Mouse (Mus musculus) ES-Bruce4 (cell line): Measurements from ENCODE around the gene Zfp518b. TPM values are rescaled to one million over a fixed set of nuclear protein-coding genes. Genes with fewer than 3 reads are reported as not detected.

Experiments
- H3K27ac ChIP-seq: 2 replicates; pipeline ENCODE4 v1.5.1; 2012; ENCODE audit warnings: low read length, inconsistent platforms; ENCODE audit not compliant: insufficient read depth
- H3K27me3 ChIP-seq: 2 replicates; pipeline ENCODE4 v1.6.1; 2012; ENCODE audit warnings: mild to moderate bottlenecking, low read length, inconsistent platforms; ENCODE audit not compliant: control insufficient read depth, poor library complexity, insufficient read depth, severe bottlenecking
- H3K36me3 ChIP-seq: 2 replicates; pipeline ENCODE4 v1.6.1; 2012; ENCODE audit warnings: inconsistent platforms, mild to moderate bottlenecking, low read length, moderate library complexity; ENCODE audit not compliant: control insufficient read depth, poor library complexity, insufficient read depth, severe bottlenecking
- H3K4me1 ChIP-seq: one replicate; pipeline ENCODE4 v1.8.1; 2011; ENCODE audit warnings: low read length; ENCODE audit not compliant: control insufficient read depth, insufficient read depth
- H3K4me3 ChIP-seq: 2 replicates; pipeline ENCODE4 v1.5.1; 2011; ENCODE audit warnings: low read depth, mild to moderate bottlenecking, low read length
- H3K9ac ChIP-seq: 2 replicates; pipeline ENCODE4 v1.6.1; 2012; ENCODE audit warnings: low read depth, mild to moderate bottlenecking, inconsistent platforms; ENCODE audit not compliant: poor library complexity, severe bottlenecking
- H3K9me3 ChIP-seq: replicated peaks from 2 replicates; pipeline ENCODE4 v1.6.1; 2012; ENCODE audit warnings: mild to moderate bottlenecking, low read length, inconsistent platforms; ENCODE audit not compliant: control insufficient read depth, poor library complexity, insufficient read depth, severe bottlenecking
- CTCF ChIP-seq: IDR thresholded peaks from one replicate; pipeline ENCODE4 v1.8.1; 2011; ENCODE audit warnings: low read depth, low read length
- EP300 ChIP-seq: IDR thresholded peaks from 2 replicates; pipeline ENCODE4 v1.6.1; 2011; ENCODE audit warnings: low read depth, low read length; ENCODE audit not compliant: insufficient read depth
- POLR2A ChIP-seq: IDR thresholded peaks from one replicate; pipeline ENCODE4 v1.8.1; 2011; ENCODE audit warnings: low read length; ENCODE audit not compliant: insufficient read depth
- polyA plus RNA-seq: library from polyadenylated mRNA; stranded (reverse); fragments of >200 nt; gene quantifications from 2 replicates; pipeline ENCODE4 v1.2.4, GENCODE M21; 2011; ENCODE audit warnings: low read depth; ENCODE audit not compliant: missing spikeins, insufficient read depth, insufficient read length

Gene Zfp518b
- polyA plus RNA-seq, 1 experiment: 26.6 TPM

- Histone ChIP-seq H3K4me1 (peaks cover 5% of the 10 kb centered on the region), H3K9me3 (peaks cover 2% of the 10 kb centered on the region; the same call in 1 of the 2 replicates), H3K27me3 (no peaks in the 10 kb centered on the region), H3K4me3 (no peak overlapping the region), H3K9ac (peak overlapping the region; percentile 56; the same call in 1 of the 2 replicates), H3K36me3 (no peaks in the 10 kb centered on the region), H3K27ac (peak overlapping the region; percentile 84)
- TF ChIP-seq POLR2A: no peak
- TF ChIP-seq EP300: no peak
- no peak for TF ChIP-seq CTCF
These were observed 13.8 kb upstream of the Zfp518b start for GRCm38 (mm10) chr5:38698466-38698865.

DNA sequence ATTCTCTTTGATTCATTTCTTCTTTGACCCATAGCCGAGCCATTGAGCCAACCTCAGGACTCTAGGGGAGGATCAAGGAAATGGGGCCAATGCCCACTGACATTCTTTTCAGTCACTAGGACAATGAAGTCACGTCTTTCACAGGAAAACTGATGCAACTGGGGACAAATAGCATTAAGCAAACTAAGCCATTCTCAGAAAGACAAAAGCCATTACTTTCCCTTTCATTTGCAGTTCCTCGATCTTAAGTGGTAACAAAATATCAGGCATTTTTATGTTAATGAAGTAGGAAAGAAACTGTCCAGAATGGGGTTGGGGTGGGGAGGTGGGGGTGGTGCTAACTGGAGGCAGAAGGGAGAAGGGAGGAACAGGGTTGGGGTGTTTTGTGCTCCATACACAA is 13.4 kb upstream of the Zfp518b start:
- no peaks in the 10 kb centered on the region for H3K36me3 ChIP-seq
- no peak overlapping the region for H3K4me3 ChIP-seq
- H3K9me3 ChIP-seq: peaks cover 2% of the 10 kb centered on the region; the same call in 1 of the 2 replicates
- H3K9ac ChIP-seq: no peak overlapping the region
- TF ChIP-seq CTCF (no peak), EP300 (peak; percentile 84; the same call in 1 of the 2 replicates), POLR2A (no peak)
- peak overlapping the region; percentile 94 for H3K27ac ChIP-seq
- peaks cover 5% of the 10 kb centered on the region for H3K4me1 ChIP-seq
- H3K27me3 ChIP-seq: no peaks in the 10 kb centered on the region

DNA sequence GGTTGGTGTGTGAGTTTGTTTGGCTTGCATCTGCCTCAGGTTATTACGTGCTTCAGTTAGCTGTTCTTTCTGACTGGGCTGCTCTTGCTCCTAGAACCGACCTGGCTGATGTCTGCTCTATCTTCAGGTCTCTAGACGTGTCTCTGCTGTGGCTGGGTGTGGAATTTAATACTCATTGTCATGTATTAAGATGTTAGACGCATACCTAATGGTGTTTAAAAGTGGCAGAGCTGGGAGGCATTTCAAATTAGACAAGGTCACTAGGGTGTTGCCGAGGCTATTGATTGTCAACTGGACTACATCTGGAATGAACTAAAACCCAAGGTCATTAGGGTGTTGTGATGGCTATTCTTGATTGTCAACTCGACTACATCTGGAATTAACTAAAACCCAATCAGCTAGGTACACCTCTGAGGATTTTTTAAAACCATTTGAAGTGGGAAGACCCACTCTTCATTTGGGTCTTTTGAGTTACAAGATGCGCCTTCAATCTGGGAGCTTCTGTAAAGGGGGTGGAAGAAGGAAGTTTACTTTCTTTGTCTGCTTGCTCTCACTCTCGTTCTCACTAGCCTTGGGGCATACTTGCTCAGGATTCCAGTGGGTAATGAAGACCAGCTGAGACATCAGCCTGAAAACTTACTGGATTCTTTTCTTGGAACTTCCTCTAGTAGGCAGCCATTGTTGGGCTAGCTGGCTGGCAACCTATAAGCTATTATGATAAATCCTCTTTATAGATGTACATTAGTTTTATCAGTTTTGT is 12.2 kb upstream of the Zfp518b start:
- Histone ChIP-seq H3K9ac (no peak overlapping the region; the same call in 1 of the 2 replicates), H3K4me1 (peaks cover 5% of the 10 kb centered on the region), H3K36me3 (no peaks in the 10 kb centered on the region), H3K27ac (peak overlapping the region; percentile 94), H3K4me3 (no peak overlapping the region), H3K27me3 (no peaks in the 10 kb centered on the region), H3K9me3 (peaks cover 2% of the 10 kb centered on the region; the same call in 1 of the 2 replicates)
- peak; percentile 66 for TF ChIP-seq EP300
- TF ChIP-seq POLR2A: no peak

GRCm38 (mm10) chr5:38692859-38693258 is 8.2 kb upstream of the Zfp518b start:
- Histone ChIP-seq H3K27me3 (no peaks in the 10 kb centered on the region), H3K27ac (no peak overlapping the region), H3K4me3 (no peak overlapping the region), H3K9me3 (peaks cover 2% of the 10 kb centered on the region; the same call in 1 of the 2 replicates), H3K9ac (no peak overlapping the region), H3K36me3 (no peaks in the 10 kb centered on the region), H3K4me1 (peaks cover 5% of the 10 kb centered on the region)
- TF ChIP-seq POLR2A (no peak), CTCF (no peak), EP300 (no peak)

- no peaks in the 10 kb centered on the region for H3K27me3 ChIP-seq
- H3K4me3 ChIP-seq: no peak overlapping the region
- peaks cover 7% of the 10 kb centered on the region for H3K4me1 ChIP-seq
- H3K27ac ChIP-seq: no peak overlapping the region
- H3K9ac ChIP-seq: no peak overlapping the region
- TF ChIP-seq POLR2A (no peak), EP300 (no peak), CTCF (no peak)
- H3K36me3 ChIP-seq: no peaks in the 10 kb centered on the region
- H3K9me3 ChIP-seq: peaks cover 2% of the 10 kb centered on the region; the same call in 1 of the 2 replicates
These were observed 4.6 kb upstream of the Zfp518b start for GRCm38 (mm10) chr5:38689186-38689585.

GRCm38 (mm10) chr5:38687694-38688093 is 3.1 kb upstream of the Zfp518b start:
- H3K4me3 ChIP-seq: no peak overlapping the region
- H3K27me3 ChIP-seq: no peaks in the 10 kb centered on the region
- TF ChIP-seq POLR2A (no peak), CTCF (no peak)
- H3K9me3 ChIP-seq: no peaks in the 10 kb centered on the region
- peaks cover 7% of the 10 kb centered on the region for H3K4me1 ChIP-seq
- H3K9ac ChIP-seq: no peak overlapping the region
- H3K27ac ChIP-seq: no peak overlapping the region
- H3K36me3 ChIP-seq: no peaks in the 10 kb centered on the region
